Mouse (Mus musculus) adrenal gland, postnatal 36 days (tissue): ENCODE results near the gene Gipc2. TPM values are rescaled to one million over a fixed set of nuclear protein-coding genes. Genes with fewer than 3 reads are reported as not detected.
"Not testable (repeated sequence)": the region's sequence is repeated elsewhere in the genome, so short reads cannot be mapped to it uniquely, and the experiment has no call there.

Source experiments
- DNase-seq, 2 experiments: peaks; one replicate each; pipeline ENCODE4 v3.0.0; 2021; ENCODE audit warnings: mixed read lengths in 1 of 2
- long read RNA-seq, 2 experiments: library from polyadenylated mRNA; stranded (forward); transcript quantifications; one replicate each; pipeline ENCODE4 v2.0.0; 2021; ENCODE audit warnings: borderline sequencing depth in 2 of 2
- total RNA-seq, 2 experiments: library from RNA; stranded (reverse); gene quantifications; 2 replicates each; pipeline ENCODE4 v1.2.3; 2021

The Gipc2 gene
- total RNA-seq = 1 to 10 TPM in 1 of 2 experiments, under 1 TPM in 1; 0.79 to 1.3 TPM
- long read RNA-seq, experiment 1 = 0 reads
- long read RNA-seq, experiment 2, partial matches to known transcripts = 1 of 1 reads
- long read RNA-seq, experiment 2, other reads (novel, unspliced or antisense) = 0 of 1 reads

DNA sequence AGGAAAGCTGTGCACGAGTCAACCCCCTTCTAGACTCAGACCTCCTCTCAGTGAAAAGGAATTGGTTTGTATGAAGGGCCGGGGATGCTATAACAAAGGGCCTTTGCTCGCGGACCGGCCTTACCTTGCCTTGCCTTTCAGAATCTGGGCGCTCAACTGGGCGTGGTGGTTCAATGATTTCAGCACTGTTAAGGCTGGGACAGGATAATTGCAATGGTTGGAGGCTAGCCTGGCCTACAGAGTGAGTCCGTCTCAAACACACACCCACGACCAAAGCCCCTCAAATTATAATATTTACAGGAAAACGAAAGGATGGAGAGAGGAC, at the start of gene Gipc2:
TSS of gene Gipc2 (minus strand) at position 132 of the 325 bp plus-strand sequence.
- DNase-seq = no peak

DNA sequence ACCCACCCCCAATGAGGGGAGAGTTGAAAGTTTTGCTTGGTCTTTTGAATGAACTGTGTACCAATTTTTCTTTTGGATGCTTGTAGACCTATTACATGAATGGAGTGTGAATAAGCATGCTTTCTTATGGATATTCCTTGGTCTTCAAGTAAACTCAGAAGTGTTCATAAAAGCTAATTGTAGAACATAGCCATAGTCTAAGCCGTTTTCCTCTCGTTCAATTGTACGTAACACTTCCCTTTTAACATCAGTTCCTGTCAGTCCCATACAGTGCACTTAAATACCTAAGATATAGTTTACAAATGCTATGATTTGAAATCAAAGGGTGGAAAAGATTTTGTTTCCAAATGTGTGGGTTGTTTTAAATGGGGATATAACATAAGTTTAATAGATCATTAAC, 47.4 kb upstream of the Gipc2 start:
- DNase-seq = no peak

DNA sequence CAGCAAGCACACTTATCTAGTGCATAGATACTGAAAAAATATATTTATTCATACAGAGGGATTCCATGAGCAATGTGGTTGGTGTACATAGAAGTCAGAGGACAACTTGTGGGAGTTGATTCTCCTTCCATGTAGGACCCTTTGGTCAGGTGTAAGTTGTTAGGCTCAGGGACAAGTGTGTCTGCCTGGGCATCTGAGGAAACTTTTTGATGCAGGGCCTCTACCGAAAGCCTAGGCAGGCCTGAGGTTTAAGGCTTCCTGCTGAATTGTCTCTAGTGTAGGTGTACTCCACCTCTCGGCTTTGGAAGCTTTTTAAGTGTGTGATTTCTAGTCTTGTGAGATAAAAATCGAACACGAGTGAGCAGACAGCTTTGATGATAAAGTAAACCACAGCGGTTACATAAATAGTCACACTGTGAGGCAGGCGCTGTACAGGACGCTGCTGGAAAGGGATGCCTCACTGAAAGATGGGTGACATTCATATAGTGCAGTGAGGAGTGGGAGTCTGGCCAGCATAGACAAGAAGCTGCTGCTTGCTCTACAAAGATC, 45.8 kb upstream of the Gipc2 start:
- no peak for DNase-seq

DNA sequence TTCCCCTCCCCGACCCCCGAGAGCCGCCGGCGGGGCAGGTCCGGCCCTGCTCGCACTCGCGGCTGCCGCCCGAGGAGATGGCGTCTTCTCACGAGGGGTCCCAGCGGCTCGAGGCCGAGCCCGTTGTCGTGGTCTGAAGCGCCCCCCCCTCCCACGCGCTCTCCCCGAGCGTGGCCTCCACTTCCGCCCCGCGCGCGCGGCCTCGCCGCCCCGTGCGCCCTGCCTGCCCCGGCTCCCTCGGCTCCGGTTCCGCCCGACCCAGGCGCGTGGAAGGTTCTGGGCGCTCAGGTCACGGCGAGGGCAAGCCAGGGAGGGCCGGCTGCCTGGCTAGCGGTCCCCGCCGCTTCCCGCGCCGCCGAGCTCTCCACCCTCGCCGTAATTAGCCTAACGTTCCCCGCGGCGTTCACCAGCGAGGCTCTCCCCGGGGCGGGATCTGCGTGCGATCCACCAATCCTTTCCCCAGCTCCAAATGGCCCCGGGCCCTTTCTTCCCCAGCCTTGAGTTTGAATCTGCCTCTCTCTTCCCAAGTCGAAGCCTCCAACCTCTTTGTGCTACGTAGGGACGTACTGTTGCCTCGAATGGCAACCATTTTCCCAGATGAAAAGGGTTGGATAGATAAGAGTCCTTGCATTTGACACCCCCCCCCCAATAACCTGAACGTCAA, 44.8 kb upstream of the Gipc2 start:
- peak; percentile 74 to 82 for DNase-seq

DNA sequence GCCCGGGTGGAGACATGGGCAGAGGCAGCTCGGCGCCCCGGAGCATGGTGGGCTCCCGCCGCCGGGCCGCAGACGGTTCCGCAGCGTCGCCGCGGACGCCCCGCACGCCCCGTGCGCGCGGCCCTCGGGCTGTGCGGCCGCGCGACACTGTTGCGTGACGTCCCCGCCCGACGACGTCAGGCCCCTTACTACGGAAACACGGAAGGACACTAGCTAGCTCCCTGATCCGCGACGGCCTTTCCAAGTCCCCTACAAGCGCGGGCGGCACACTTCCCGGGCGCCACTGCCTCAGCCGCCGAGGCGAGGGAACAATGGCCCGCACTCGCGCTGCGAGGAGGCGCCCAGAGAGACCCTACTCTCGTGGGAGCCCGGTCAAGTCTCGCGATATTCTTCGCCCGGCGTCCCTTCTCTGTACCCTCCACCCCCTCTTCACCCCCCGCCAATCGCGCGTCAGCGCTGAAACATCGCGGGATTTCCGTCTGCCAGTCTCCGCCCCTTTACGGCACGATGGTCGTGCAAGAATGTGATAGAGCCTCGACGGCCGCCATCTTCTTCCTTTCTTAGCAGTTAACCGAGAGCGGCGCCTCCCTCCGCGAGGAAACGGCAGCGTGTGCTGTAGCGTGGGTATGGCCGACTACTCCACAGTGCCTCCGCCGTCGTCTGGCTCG, 44.1 kb upstream of the Gipc2 start, which contains the start of the genes Dnajb4 and Fubp1:
TSS of gene Dnajb4 (minus strand) at position 336 of the 668 bp plus-strand sequence.
TSS of gene Fubp1 (plus strand) at position 456 of the 668 bp plus-strand sequence.
- DNase-seq = peak; percentile 100

DNA sequence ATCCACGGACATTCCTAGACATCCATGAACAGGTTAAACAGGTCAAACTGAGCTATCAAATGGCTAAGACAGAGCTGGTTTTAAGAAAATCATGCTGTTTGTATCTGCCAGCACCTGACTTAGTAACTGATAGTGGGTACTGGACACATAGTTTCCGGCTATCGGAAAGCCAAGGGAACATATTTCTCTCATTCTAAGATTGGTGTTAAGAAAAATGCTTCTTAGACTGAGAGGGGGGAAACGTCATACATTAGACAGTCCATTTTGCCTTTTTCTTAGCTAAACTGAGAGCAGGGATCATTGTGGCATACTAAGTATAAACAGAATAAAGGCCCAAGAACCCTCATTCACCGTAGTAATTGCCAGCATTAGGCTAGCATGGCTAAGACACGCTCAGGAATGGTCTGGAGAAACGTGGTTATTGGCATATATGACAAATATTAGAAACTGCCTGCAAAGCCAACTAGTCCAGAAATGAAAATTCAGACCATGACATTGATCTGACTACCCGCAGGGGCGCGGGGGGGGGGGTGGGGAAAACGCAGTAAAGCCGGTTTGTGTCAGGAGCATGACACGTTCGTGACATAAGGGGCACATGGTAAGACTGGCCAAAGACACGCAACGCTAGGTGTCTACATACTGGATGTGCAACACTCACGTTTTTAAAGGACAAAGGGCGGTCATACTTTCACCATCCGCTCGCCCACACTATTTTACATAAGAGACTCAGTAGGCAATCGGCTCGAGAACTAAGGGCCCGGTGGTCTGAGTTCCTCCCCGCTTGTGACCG, 43.3 kb upstream of the Gipc2 start:
- peak in 1 of 2 experiments; percentile 40 for DNase-seq

DNA sequence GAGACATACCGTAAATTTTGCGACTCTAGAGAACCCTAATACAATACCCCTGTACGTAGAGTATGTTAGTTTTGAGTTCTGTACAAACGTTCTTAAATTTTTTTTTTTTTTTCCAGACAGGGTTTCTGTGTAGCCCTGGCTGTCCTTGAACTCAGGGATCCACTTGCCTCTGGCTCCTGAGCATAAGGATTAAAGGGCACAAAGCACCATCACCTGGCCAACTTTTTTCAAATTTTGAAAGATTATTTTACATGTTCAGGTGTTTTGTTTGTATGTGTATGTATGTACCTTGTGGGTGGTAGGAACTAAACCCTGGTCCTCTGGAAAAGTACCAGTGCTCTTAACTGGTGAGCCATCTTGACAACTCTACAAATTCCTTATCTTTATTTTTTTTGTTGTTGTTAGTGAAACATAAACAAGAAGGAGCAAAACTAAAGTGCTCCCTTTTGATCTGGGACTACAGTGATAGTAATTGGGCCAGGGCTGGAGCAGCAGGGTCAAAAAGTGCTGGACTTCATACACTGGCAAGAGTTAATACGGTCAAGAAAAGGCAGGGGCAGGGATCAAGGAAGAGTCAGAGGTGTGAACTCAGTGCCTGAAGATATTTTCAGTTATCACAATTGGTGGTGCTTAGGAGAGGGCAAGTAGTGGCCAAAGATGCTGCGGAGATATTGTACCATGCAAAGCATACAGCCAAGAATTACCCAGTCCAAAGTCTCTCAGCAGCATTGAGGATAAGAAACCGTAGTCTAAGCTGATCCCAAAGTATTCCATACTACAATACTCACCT, 42.3 kb upstream of the Gipc2 start:
- no peak for DNase-seq

DNA sequence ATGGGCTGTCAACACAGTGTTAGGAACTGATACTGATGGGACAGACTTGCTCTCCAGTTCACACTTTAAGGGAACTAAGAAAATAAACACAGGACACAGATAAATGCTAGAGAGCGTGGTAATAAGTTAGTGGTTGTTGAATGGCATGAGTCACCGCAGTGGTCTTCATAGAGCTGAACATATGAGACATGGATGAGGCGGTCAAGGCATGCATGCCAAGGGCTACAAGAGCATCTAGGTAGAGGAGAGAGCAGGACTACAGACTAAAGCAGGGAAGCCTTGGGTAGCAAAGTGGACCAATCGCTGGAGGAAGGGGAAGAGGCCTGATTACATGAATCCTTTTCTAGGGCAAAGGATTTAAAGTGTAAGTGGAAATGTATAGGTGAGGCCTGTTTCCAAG, 41.1 kb upstream of the Gipc2 start:
- no peak for DNase-seq

DNA sequence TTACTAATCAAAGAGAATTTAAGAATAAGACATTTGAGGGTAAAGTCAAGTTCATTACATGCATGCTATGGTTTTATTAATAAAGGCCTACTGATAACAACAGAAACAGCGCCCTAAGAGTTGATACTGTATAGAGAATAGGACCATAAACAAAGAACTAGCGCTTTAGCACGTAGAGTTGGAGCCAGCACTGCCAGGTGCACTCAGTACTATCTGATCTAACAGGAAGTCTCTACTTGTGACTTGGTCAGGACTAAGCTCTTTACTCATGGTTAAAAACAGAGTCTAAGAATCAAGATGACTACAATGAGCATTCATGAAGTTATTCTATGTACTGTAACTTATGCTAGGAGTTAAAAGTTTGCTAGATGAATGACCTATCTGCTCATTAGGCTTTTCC, 38.5 kb upstream of the Gipc2 start:
- DNase-seq = no peak

DNA sequence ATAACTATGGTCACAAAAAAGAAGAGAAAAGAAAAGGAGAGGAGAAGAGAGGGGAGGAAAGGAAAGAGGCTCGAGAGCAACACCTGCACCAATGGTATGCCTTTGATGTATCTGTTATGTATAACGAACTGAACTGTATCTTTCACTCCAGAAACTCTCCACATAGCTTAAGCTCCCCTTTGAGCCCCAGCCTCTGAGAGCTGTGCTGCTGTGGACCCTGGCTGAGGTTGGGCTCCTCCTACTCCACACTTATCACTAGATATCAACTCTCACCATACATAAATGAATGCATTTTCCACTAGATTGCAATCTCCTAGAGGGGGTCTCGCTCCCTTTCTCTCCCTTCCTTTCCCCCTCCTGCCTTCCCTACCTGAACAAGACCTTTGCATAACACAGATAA, 38.0 kb upstream of the Gipc2 start:
- DNase-seq = no peak

DNA sequence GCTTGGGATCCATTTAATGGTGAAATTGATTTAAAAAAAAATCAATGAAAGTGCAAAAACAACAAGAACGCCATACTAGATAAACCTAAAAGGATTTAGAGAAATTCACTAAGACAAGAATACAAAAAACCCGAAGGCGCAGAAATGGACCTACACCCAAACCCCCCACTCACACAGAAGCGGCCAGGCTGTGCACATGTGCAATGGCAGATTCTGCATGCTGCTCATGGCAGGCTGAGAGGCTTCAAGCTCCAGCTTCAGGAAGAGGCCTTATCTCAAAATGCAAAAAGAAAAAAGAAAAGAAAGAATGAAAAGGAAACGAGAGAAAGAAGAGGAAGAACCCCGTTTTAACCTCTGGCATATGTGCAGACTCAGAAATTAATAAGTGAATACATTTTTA, 37.4 kb upstream of the Gipc2 start:
- DNase-seq = no peak

DNA sequence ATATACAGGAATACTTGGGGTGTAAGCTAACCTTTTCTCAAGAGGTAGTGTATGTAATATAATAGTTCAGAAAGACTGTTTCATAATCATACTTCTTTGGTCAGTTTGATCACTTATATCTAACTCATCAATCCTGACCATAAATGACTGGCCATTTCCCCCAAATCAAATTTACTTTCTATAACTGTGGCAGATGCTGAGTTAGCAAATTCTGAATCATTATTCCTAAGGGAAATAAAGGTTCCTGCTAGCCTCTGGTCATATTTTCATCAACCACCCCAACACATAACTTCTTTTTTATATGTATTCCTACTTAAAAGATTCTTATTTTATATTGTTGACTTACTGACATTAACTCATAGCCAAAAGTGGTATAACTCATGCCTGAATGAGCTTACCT, 36.9 kb upstream of the Gipc2 start:
- no peak for DNase-seq

DNA sequence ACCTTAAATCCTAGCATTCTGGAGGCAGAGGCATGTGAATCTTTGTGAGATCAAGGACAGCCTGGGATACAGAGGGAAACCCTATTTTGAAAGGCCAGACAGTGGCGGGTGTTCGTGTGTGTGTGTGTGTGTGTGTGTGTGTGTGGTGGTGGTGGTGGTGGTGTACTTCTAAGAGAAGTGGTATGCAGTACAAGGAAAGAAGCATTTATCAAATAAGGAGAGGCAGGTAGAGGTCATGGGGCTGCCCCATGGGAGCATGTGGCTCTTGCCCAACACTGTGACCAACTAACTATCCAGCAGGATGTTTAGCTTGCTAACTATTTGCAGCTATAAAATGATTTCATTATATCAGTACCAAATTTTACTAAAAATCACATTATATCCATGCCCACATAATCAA, 35.6 kb upstream of the Gipc2 start:
- peak in 1 of 2 experiments; percentile 18 for DNase-seq

DNA sequence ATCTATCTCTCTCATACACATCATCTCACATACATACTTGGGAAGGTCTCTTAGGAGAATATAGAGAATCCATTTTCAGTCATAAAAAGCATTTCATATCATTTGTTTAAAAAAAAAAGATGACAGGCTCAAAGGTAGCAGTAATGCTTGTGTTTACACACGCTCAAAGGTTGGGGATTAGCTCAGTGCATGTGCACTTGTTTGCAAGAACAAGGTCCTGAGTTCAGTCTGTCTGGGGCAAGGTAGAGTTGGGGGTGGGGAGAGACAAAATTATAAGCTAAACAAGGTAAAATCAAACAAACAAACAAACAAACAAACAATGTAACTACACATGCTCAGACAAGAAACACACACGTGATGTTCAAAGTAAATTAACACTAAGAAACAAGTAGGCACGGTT, 35.2 kb upstream of the Gipc2 start:
- DNase-seq = no peak

DNA sequence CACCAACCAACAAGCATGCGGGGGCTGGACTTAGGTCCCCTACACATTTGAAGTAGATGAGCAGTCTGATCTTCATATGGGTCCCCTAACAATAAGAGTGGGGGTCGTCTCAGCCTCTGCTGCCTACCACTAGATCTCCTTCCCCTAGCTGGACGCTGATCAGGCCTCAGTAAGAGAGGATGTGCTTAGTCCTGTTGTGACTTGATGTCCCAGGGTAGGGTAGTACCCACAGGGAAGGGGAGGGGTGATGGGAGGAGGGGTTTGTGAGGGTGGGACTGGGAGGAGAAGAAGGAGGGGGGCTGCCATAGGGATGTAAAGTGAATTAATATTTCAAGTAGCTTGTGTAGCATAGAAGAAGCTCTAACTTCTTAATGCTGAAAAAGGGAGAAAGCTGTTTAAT, 33.1 kb upstream of the Gipc2 start:
- DNase-seq = no peak

DNA sequence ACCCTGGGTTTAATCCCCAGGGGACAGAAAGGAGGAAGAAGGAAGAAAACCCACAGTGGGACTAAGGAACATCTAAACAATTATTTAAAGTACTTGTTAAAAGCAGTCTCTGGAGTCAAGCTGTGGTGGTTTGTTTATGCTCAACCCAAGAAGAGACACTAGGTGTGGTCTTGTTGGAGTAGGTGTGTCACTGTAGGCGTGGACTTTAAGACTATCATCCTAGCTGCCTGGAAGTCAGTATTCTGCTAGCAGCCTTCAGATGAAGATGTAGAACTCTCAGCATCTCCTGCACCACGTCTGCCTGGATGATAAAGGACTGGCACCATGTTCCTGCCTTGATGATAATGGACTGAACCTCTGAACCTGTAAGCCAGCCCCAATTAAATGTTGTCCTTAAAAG, 31.2 kb upstream of the Gipc2 start:
- DNase-seq = not testable (repeated sequence)

DNA sequence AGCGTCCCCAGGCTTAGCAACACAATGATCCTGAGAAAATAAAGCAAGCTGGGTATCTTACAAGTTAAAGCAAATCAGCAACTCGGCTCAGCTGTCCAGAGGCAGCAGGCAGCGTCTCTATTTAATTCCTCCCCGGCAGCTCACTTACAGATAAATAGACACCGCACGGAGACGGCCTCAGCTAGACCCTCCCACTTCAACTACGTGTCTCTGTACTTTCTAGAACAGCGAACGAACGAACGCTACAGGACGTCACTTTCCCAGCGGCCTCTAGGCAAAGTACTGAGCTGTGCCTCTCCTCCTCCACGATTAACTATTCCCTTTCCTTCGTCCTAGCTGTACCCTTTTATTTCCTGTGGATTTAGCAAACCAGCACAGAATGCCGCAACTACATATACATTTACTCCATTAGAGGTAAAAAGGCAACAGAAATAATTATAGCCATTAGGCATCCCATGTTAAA, 27.6 kb upstream of the Gipc2 start:
- peak; percentile 90 to 91 for DNase-seq

DNA sequence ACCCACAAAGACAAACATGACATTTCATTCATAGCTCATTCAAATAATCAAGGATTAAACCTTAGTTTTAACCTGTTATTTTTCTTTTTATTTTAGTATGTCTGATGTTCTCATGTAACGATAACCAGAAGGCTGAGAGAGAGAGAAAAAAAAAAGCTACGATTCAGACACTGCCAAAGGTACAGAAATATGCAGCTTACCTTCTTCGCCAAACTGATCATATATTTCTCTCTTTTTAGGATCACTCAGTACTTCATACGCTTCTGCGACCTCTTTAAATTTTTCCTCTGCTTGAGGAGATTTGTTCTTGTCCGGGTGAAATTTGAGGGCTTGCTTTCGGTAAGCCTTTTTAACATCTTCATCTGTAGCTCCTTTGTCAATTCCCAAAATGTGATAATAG, 27.1 kb upstream of the Gipc2 start:
- no peak for DNase-seq

DNA sequence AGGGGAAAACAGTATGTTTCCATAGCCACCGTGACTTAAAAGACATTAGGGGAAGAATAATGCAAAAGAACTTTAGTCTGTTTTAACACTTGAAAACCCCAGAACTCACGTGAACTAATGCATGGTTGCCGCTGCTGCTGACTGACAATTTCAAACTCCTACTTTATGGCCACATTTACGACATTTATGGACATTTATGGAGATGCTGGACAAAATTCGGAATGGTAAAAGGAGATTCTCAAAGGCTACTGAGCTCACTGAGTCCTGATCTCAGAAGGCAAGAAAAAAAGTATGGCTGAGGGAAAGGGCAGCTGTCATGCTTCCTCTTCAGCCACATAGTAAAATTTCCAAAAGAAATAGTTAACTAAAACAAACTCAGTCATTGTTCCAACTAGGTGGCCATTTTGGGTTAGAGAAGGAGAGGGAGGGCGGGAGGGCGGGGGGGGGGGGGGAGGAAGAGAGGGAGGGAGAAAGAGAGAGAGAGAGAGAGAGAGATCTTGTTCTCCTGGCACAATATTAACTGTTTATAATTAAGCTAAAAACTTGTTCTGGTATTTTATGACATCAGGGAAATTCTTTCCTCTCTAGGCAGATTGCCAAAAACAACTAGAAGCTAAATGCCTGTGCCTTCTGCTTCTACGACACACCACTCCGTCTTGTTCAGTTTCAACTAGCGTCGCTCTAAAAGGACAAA, 26.4 kb upstream of the Gipc2 start:
- no peak for DNase-seq

DNA sequence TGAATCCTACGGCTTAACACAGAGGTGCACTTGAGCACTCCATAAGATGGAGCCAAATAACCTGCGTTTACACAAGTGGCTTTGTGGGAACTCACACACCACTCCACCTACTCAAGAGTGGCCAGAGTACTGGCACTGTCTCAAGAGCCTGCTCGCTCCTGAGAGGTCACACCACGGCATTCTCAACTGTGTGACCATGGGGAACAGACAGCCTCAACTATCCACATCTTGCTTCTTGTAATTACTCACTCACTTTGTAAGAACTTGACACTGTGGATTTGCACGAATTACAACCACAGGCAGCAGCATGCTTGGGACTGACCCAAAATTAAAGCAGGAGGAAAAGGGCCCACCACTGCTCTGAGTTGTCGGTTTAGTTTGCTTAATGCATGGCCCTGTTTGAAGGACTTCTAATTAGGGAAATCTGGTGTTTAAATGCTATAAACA, 25.8 kb upstream of the Gipc2 start:
- peak; percentile 40 to 48 for DNase-seq
